Mouse (Mus musculus) B cell, adult 2 months (primary cell): ENCODE measurements at regions not wholly inside any gene's neighbourhood (a gene's known extent, or its start where the extent isn't known, plus 50 kb on each side); places are given as distances from the start of the nearest gene placed in this dataset.
"Not testable (repeated sequence)": the region's sequence is repeated elsewhere in the genome, so short reads cannot be mapped to it uniquely, and the experiment has no call there.

ENCODE experiments used
- DNase-seq, 2 experiments: peaks; one replicate each; pipeline ENCODE4 v3.0.0; 2022

DNA sequence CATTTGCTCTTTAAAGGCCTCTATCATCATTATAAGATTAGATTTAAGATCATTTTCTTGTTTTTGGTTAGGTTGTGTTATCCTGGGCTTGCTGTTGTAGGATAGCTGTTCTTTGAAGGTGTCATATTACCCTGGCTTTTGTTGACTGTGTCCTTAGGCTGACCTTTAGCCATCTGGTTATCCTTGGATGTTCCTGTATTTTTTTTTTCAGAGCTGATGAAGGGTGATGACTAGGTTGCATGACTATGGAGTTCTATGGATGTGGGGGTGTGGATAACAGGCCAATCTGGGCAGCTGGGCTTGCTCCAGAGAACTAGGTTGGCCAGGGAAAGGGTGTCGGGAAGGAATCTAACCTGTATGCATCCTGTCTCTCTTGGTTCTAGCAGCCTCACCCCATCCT, 74.2 kb downstream of the Dmrta1 start:
- DNase-seq: no peak

DNA sequence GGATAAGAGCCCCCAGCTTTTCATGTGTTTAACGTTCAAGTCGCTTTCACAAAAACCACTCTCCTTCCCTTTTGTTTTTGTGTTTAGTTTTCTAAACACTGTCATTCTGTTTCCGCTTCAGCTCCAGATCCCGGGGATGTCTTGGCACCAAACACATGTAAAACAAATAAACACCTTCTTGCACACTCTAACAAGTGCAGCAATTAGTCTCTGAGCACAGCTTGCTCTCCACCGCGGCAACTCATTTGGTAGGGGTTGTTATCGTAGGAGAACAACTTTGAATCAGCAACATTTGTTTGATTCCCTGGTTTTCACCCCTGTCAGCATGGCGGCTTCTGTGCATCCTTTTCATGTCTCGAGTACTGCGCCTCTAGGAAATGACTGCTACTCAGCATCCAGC, 97.0 kb downstream of the Dmrta1 start:
- no peak for DNase-seq

DNA sequence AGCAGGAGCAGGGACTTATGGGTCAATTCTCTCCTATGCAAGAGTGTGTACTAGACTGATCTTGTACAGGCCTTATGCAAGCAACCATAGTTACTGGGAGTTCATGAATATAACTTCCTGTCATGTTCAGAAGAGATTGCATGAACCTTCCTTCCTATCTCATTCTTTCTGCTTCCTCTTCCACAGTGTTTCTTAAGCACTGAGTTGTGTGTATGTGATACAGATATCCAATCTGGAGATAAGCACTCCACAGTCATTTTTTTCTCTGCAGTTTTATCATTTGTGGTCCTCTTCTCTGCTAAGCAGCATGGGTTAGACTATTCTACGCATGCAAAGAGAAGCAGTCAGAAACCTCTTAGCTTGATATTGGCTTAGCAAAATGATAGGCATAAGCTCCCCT, 102.3 kb downstream of the Dmrta1 start:
- DNase-seq: no peak

DNA sequence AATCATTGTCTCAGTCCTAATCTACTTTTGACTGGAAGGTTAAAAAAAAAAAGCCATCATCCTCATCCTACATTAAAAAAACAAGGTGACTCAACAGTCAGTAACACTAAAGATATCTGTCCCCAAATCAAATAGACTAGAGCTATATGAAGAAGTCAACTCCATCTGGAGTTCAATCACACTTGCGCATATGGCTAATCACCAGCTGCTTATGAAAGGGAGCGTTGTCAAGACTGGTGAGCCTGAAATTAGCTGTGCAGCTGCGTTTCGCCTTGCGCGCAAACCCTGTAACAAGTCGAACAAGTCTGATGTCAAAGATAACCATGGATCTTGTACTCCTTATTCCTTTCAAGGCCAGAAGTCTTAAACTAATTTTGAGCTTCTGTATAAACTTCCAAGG, 137.6 kb downstream of the Dmrta1 start:
- DNase-seq: no peak

DNA sequence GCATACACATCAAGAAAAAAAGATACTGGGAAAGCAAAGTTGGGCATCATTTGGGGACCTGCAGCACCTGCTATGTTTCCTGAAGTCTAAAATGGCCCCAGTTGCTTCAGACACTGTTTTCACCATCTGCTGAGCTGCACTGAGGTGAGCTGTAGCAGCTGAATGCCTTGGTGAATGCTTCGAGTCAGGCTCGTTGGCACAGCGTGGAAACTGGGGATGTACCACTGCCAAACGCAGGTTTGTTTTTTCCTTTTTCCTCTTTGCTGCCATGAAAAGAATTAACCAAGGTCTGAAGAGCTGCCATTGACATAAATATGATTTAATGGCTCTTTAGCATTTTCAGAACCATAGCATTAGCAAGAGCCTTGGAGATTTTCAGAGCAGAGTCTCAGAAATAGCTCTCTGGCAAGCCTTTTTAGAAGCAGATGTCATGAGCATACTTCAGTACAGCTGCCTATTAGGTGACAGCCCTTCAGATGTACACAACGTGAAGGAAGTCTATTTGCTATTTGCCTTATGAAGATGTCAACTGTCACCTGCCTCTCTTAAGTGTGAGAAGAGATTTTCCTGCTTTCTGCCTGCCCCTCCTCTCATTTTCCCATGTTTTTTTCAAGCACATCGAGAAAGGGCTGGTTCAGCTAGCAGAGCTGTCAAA, 155.4 kb downstream of the Dmrta1 start:
- no peak for DNase-seq

DNA sequence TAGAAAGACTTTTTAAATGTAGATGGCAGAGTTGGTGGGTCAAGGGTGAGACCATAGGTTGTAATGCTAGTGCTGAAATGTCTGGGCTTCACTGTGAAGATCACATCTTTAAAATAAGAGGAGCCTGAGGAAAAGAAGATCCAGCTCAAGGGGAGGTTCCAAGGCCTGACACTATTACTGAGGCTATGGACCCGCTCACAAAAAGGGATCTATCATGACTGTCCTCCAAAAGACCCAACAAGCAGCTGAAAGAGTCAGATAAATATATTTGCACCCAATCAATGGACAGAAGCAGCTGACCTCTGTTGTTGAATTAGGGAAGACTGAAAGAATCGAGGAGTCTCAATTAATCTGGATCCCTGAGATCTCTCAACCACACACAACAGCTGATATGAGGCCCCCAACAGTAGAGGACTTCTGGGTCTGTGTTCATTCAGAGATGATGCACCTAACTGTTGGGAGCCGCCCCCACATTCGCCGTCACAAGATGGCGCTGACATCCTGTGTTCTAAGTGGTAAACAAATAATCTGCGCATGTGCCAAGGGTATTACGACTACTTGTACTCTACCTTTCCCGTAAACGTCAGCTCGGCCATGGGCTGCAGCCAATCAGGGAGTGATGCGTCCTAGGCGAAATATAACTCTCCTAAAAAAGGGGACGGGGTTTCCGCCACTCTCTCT, 196.3 kb downstream of the Dmrta1 start:
- peak in 1 of 2 experiments; percentile 5 for DNase-seq

DNA sequence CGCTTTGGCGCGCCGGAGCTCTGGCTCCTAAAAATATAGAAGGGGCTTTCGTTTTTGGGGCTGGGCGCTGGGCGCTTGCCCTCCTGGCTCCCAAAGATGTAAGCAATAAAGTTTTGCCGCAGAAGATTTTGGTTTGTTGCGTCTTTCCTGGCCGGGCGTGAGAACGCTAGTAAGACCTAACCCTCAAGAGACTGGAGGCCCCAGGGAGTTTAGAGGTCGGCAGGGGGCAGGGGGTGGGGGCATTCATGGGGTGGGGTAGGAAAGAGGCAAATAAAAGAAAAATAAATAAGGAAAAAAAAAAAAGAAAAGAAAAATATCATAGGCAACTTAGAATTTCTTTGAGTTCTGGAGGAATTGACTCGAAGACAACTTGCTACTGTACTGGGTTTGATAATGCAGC, 196.9 kb downstream of the Dmrta1 start:
- not testable (repeated sequence) for DNase-seq

DNA sequence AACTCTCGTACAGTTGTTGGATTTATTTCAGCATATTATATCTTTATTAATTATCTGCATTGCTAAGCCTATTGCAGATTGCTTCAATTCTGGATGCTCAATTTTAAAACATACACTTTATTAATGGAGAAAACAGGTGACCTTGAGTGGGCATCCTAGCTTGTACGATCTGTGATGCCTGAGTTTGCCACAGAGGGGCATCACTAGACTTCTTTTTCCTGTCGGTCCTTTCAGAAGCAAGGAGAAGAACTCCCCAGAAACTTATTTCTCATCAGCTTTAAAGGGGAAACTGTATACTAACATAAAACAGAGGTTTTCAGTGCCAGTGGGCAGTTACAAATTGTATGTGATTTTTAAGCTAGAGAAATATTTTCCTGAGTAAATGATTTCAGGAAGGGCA, 201.8 kb downstream of the Dmrta1 start:
- DNase-seq: no peak

DNA sequence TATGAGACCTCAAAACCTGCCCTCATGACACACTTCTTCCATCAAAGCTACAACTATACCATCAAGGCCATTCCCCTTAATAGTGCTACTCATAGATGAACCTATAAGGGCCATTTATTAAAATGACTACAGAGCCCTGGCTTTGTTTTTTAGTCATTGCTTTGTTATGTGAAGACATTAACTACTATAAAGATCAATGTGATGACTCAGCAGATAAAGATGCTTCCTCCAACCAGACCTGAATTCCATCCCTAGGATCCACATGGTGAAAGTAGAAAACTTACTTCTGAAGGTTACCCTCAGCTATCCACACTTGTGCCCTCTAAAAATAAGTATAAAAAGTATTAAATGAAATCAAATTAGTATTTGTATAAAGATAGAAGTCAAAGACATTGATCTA, 230.4 kb downstream of the Dmrta1 start:
- no peak for DNase-seq

DNA sequence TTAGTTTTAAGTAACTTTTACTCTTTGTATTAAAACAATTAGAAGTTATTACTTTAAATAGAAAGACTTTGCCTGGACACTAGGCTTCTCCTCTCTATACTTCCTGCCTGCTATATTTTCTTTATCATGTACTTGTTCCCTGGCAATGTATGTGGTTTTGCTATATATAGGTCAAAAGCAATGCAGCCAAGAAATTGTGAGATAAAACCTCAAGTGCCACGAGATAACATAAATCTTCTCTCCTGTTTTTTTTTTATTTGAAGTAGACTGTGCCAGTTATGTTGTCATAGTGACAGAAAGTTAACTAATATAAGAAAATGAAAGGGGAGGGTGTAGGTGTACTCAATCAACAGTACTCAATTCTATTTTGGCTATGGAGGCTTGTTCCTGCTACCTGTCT, 258.4 kb downstream of the Dmrta1 start:
- DNase-seq: no peak

DNA sequence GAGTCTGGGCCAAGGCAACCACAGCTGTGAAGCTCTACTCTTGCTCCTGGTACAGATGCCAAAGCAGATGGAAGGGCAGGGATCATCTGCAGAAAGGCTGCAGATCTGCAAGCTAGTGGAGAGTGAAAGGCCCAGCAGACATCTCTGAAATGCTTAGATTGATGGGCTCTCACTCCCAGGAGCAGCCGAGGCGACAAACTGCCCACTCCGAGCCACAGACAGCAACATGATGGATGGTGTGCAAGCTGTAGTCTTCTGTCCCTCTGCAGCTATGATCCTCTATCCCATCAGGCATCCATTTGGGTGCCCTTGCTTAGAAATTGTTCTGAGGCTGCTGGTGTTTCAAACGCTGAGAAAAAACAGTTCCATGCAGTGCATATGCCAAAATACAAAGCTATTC, 262.1 kb downstream of the Dmrta1 start:
- no peak for DNase-seq

DNA sequence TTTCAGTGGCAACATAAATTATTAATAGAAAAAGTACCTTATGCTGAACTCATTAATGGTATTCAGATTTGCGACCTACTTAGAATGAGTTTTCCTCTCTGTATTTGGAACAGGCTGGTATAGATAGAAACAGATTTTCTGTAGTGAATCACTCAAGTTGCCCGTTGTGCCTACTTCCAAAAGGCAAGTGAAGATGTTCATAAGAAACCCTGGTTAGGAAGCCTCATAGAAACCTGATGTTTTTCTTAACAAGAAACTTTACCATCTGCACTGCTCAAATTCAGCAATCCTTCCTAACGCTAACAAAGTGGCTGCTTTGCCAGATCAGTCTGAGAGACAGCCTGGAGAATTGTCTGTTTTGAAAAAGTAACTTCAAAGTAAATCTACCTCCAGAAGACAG, 242.5 kb upstream of the Zfp352 start:
- no peak for DNase-seq

DNA sequence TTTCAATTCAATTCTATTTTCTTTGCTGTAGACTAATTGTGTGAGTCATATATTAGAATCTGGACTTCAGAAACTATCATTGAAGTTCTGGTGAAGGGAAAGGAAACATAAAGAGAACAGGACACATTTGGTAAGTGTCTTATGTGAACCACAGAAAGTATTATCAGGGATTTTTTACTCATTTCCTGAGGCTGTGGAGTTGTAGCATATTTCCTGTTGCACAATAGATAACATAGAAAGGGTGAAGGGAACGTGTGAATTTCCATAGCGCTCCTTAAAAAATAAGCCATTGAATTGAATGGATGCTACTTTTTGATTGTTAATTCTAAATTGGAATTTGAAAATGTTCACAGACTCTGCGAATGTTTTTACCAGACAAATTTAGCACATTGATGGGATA, 215.2 kb upstream of the Zfp352 start:
- DNase-seq: no peak

DNA sequence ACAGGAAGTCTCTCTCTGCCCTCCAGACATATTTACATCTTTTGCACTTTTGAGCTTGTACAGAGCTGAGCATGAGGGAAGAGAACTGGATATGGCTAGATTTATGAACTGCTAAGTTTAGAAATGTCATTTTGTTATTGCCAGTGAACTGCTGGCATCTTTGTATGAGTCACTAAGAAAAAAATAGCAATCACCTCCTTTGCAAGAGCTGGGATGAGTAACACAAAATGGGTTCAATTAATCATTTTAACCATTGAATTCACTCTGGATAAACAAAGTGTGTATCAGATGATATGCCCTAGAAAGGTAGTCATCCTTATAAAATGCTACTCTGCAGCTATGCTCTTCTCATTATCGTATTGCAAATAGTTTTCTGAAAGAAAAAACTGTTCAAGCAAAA, 214.7 kb upstream of the Zfp352 start:
- no peak for DNase-seq

DNA sequence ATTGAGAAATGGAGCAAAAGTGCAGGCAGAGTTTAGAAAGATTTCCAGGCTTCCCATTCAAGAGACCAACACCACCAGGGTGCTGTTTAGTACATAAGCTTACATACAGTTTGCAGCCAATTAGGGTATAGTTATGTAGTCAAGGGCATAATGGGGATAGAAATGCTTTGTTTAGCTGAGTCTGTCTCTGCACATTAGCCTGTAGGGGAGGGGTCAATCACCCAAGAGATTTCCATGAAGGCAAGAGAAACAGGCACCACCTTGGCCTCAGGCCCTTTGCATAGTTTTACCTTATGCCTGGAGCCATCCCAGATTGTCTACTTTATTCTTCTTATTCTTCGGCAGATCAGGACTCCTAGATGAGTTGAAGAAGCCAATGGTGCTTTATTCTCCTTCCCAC, 205.9 kb upstream of the Zfp352 start:
- no peak for DNase-seq

DNA sequence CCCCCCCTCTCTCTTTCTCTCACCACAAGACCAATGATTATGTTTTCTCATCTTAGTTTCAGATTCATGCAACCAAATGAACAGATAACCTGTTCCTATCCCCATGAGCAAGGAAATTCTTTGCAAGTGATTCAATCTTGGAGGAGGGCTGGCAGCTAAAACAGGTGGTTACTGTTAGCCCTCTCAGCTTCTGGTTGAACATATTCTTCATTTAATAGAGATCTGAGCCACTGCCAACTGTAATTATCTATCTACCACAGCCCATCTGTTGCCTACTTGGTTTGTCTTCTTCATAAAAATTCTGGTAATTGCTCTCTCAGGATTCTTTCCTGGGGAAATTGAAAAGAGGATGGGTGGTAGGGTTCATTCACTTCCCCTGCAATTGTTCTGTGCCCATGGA, 204.4 kb upstream of the Zfp352 start:
- no peak for DNase-seq
